Mouse (Mus musculus) bone marrow macrophage, adult 2 months (primary cell): ENCODE measurements around the gene Fgfr2.

Experiments
- CTCF ChIP-seq: IDR thresholded peaks from 2 replicates; pipeline ENCODE4 v1.5.1; 2012; ENCODE audit warnings: low read depth, mild to moderate bottlenecking, low read length, moderate library complexity
- POLR2A ChIP-seq: IDR thresholded peaks from 2 replicates; pipeline ENCODE4 v1.6.1; 2012; ENCODE audit warnings: mild to moderate bottlenecking, low read depth, low read length, borderline replicate concordance

DNA sequence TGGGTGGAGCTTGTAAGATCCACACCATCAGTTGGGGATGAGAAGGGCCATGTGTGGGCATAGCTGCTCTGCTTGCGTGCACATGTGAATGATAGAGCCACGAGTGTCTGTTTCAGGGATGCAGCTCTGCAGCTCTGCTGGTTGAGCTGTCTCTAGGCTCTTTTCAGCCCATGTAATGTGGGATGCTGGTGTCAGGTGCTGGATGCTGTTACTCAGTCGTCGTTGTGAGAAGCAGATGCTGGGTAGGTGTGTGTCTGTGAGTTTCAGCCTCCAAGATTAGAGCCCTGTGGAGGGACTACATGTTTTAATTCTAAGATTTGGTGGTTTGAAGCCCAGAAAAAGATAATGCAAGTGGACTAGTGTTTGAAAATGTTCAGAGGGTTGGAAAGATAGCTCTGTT, 1453.8 kb downstream of the Fgfr2 start:
- TF ChIP-seq CTCF (no peak), POLR2A (no peak)
